Mouse (Mus musculus) ZHBTc4 (cell line): Measurements from ENCODE around the gene Heatr3.

Source experiments
- DNase-seq: peaks from one replicate; pipeline ENCODE4 v3.0.0-alpha.2; 2011; ENCODE audit warnings: low read depth, low spot score

Gene Heatr3

DNA sequence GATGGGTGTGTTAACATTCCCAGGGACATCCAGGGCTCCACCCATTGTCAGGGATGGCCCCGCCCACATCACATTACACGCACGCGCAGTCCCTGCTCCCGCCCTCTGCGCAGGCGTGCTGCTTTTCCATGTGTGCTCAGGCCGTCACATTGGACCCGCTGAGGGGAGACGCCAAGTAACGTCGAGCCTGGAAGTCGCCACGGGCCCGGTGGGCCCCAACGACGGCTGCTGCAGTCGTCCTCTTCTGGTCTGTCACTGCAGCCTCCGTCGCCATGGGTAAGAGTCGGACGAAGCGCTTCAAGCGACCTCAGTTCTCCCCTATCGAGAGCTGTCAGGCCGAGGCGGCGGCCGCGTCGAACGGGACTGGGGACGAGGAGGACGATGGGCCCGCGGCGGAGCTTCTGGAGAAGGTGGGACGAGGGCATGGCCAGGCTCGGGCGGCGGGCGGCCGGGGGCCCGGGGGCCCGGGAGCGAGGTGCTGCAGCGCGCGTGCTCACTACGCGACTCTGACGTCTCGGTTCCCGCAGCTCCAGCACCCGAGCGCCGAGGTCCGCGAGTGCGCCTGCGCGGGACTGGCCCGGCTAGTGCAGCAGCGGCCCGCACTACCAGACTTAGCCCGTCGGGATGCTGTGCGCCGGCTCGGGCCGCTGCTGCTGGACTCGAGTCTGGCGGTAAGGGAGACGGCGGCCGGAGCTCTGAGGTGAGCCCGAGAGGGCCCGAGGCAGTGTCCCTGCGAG lies at the start of gene Heatr3:
Gene Heatr3, plus strand, starts transcription at position 108 of the 737 bp plus-strand sequence.
- DNase-seq = peak; percentile 98

DNA sequence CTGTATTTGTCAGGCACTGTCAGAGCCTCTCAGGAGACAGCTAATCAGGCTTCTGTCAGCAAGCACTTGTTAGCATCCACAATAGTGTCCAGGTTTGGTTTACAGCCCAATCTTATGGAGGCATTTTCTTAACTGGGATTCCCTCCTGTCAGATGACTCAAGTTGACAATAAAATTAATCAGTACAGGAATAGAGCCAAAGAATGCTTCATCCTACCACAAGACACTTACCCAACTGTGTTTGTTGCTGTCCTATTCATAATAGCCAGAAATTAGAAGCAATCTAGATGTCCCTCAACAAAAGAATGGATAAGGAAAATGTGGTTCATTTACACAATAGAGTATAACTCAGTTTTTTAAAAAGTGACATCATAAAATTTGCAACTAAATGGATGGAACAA lies 49.6 kb upstream of the Heatr3 start:
- no peak for DNase-seq

DNA sequence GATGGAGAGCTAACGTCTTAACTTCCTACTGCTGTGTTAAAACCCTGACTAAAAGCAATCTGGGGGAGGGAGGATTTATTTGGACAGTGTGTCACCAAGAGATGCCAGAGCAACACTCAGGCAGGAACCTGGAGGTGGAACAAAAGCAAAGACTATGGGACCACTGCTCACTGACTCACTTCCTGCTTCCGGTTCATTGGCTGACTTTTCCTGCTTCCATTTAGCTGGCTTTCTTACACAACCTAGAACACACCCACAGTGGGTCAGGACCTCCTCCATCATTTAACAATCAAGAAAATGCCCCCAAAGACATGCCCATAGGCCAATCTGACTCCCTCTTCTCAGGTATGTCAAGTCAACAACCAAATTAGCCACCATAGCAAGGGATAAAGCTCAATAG lies 46.0 kb upstream of the Heatr3 start:
- no peak for DNase-seq

DNA sequence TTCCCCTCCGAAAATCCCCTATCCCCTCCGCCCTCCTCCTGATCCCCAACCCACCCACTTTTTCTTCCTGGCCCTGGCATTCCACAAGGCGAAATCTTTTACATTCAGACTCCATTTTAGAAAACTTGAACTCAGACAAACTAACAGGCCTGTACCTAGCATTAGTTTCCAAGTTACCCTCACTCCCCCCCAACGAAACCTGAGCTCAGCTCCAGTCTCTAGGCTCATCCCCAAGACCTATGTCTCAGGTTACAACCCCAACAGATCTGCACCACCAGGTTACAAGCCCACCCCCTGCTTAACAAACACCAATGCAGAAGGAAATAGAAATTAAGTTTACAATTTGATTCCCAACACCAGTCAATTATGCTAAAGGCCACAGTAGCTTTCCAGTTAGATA lies 44.3 kb upstream of the Heatr3 start:
- DNase-seq = no peak

DNA sequence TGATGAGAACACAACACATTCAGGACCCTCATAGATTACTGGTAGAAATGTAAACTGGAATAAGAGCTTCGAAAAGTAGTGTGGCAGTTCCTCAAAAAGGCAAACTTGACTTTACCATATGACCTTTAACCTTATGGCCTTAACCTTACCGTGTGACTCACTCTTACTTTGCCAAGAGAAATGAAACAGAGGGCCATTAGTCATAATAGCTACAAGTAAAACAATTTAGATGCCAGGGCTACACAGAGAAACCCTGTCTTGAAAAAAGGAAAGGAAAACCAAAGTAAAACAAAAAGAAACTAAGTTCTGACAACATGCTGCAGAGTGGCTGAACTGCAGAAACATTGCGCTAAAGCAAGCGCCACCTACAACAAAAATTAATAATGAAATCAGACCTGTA lies 38.8 kb upstream of the Heatr3 start:
- DNase-seq = no peak

DNA sequence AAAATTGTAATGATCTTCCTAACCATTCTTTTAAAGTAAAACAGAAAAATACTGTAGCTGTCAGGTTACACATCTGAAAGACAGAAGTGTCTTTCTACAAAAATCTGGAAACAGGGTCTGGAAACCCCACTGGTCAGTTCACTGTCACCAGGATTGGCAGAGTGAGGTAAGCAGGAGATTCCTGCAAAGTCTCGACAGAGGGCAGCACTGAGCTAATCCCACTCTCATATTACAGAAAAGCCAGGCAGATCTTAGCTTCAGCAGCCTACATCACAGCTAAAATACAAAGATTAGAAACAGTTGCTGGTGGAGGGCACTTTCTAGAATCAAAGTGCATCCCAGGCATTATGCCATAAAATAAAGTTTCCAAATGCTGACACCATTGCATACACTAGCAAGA lies 38.1 kb upstream of the Heatr3 start:
- DNase-seq = peak; percentile 71

DNA sequence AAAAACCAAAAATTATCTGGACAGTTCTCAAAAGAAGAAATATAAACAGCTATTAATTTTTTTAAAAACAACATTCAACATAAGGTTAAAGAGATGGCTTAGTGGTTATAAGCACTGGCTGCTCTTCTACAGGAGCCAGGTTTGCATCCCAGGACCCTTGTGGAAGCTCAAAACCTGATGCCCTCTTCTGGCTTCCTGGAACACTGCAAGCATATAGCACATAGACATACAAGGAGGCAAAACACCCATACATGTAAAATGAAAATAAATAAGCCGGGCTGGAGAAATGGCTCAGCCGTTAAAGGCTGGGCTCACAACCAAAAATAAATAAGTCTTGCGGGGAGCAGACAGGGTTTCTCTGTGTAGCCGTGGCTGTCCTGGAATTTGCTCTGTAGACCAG lies 28.4 kb upstream of the Heatr3 start:
- DNase-seq = peak; percentile 60

DNA sequence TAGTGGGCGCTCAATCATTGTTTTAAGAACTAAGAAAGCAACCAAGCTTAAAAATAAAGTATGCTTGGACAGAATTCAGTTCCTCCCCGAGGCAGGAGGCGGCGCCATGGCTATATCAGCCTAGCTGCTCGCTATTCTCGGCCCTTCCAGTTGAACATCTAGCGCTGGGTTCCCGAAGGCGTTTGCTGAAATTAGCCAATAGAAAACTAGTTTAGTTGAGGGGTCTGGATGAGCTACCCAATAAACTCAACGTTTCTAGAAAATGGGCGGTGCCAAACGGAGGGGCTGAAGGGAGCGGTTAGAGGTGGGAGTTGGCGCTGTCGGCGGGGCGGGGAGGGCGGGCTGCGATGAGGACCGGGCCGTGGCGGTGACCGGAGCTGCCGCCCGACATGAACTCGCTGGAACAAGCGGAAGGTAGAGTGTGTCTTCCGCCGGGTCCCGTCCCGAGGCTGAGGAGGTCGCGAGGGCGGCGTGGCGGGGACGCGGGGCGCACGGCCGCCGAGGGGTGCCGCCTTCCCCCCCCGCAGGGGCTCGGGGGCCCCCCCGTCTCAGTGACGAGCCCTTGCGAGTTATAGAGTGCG lies 19.1 kb upstream of the Heatr3 start, which contains the start of gene Cnep1r1:
Gene Cnep1r1, plus strand, starts transcription at position 314 of the 581 bp plus-strand sequence.
- DNase-seq = peak; percentile 98

DNA sequence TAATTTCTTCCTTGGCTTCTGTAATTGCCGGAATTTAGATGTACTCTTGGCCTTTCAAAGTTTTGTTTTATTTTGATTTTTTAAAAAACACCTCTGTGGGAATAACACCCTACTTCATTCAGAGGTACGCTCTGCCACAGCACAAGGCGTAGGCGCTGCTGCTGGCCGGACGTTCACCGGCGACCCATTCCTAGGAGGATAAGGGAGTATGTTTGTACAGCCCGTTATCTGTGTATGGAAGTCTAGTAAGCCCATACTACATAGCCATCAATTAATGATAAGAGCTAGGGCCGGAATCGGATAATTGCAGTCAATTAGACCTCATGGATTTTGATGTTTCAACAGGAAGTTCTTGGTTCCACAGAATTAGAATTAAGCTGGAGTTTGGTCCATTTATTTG lies 18.6 kb upstream of the Heatr3 start:
- DNase-seq = no peak

DNA sequence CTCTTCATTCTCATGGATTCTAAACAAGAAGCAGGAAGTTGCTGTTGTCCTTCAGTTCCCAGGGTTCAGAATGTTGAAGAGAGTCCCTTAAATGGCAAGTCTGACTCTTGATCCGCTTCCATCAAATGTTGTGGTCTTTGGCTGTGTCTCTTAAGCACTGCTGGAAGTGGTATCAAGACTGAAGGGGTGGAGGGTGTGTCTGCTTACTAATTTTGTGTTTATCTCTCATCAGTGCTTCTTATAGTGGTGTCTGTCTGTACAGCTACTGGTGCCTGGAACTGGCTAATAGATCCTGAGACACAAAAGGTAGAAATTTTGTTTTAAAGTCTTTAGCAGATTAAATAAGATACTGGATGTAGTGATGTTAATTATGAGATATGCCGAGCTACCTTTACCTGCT lies 12.8 kb upstream of the Heatr3 start:
- DNase-seq = no peak

DNA sequence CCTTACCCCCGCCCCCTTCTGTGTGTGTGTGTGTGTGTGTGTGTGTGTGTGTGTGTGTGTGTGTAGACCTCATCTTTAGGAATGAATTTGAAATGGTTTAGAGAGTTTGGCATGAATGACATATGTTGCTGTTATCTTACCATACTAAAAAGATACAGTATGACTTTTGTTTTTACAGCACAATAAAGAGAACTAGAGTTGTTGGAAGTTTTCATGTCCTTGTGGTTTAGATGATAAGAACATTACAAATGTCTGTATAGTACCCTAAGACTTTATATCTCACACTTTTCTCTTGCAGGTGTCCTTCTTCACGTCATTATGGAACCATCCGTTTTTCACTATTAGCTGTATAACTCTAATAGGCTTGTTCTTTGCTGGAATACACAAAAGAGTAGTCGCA lies 8.3 kb upstream of the Heatr3 start:
- DNase-seq = no peak

DNA sequence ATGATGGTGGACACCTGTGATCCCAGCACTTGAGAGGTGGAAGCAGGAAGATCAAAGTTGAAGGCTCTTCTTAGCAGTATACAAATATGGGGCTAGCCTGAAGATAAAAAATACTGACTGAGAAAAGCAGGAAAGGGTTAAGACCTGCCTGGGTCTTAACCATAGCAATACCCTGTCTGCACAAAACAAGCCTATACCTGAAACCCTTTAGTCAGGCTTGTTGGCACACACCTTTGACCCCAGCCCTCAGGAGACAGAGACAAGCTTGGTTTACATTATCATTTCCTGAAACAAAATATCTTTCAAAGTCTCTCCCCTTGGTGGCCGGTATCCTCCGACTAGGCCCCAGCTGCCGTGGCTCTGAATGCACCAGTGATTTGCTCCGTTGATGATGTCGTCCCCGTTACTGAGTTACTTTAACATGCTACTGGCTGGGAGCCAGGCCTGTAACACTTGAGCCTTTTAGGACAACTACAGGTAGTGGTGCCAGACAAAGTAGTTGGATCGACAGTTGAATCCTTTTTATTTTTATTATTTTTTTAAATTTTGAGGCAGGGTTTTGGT lies 6.8 kb upstream of the Heatr3 start:
- no peak for DNase-seq

DNA sequence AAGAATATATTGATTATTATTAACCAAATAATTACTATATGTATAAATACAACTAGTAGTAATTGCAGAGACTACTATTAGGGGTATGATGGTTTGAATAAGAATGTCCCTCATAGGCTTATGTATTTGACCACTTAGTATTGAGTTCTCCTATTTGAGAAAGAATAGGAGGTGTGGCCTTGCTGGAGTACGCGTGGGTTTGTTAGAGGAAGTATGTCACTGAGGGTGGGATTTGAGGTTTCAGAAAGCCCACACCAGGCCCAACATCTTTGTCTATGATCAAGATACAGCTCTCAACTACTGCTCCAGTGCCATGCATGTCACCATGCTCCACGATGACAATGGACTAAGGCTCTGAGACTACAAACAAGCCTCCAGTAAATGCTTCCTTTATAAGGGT lies 1.6 kb downstream of the Heatr3 start:
- DNase-seq = peak; percentile 42

DNA sequence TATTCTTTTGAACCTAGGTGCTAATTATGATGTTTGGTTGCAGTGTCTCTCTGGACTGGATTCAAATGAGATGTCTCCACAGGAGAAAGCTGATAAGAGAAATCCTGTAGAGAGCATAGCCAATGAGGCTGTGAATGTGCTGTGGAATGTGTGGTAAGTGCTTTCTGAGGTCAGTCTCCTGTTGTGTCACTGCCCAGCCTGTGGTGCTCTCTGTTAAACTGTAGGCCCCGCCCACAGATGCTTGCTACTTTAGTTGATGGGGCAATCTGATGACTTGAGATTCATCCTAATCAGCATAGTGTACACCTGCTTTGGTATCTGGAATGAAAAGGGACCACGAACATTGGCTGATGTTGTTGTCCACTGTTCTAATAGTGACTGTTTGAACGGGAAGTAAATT lies 4.0 kb downstream of the Heatr3 start:
- peak; percentile 57 for DNase-seq

DNA sequence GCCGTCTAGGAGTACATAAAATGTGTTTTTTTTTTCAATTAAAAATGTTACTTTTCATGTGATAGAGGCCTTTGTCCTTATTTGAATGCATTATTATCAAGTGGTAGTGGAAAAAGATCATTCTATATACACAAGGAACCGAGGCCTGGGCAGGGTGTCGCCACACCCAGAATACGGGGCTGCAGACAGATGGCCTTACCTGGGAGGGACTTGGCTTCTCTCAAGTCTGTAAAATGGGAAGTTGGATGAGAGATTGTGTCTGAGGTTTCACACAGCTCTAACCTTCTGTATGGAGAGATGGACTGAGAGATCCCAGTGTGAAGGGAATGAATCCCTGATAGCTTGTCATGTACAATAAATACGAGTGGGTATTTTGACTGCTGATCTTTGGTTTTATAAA lies 6.4 kb downstream of the Heatr3 start:
- DNase-seq = no peak

DNA sequence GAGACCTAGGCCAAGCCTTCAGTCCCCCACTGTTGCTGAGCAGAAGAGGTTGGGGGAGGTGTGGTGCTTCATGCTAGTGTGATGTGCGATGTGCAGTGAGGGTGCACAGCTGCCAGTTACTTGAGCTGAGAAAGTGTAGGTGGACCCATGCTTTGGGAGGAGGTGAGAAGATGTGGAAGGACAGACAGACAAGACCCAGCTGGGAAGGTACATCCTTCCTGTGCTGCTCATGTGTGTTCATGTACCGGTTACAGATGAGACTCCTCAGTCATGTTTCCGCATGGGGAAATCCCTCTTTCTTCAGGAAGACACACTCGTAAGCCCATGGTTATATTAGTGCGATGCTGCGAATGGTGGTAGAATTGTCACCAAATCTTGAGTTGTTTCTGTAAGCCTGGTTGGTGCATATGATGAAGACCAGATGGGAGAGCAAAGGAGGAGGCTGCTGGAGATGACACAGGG lies 13.3 kb downstream of the Heatr3 start:
- DNase-seq = no peak

DNA sequence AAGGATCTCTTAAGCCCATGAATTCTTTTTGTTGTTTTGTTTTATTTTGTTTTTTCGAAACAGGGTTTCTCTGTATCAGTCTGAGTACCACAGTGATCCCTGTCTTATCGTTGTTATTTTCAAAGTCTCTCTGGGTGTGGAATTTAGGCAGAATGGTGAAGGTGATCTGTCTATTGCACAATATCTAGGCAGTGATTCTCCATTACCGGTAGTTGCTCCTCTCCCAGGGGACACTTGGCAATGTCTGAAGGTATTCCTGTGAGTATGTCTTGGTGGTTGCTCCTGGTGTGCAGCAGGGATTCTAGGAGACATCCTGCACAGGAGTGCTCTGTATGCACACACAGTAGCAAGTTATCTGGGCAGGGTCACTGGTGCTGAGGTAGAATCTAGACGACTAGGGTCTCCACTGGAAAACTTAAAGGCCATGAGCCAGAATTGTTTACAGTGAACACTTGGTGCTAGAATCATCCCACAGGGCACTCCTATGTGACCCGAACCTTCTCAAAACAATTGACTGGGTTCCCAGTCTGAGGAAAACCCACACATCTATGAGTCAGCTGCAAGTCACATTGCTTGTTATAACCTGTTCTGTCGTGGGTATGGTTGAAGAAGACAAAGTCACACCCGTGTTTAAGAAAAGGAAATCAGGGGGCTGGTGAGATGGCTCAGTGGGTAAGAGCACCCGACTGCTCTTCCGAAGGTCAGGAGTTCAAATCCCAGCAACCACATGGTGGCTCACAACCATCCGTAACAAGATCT lies 22.8 kb downstream of the Heatr3 start:
- no peak for DNase-seq

DNA sequence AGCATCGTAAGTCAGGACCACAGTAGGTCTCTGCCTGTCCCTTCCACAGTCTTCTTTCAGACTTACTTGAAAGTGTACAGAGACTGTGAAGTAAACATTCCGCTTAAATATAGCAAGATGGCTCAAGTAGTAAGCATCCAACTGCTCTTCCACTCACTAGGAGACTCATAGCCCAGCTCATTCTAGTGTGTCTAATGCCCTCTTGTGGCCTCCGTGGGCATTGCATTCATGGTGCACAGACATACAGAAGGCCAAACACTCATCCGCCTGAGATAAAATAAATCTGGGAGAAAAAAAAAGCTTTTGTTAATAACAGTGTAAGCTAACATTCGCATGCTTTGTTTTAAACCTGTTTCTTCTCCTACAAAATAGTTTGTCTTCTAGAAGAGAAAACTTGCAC lies 23.8 kb downstream of the Heatr3 start:
- DNase-seq = peak; percentile 84

DNA sequence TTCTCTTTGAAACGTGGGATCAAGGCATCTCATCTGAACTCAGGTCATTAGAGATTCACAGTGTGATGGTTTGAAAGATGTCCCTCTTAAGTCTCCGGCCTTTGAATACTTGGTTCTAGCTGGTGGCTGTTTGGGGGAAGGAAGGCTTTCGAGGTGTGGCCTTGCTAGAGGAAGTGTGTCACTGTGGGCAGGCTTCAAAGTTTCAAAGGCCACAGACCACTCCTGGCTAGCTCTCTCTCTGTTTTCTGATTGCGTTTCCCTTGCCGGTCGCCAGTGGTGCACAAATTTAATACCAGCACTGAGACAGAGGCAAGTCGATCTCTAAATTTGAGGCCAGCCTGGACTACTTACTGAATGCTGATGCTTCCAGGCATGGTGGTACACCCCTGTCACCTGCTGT lies 37.6 kb downstream of the Heatr3 start:
- no peak for DNase-seq

DNA sequence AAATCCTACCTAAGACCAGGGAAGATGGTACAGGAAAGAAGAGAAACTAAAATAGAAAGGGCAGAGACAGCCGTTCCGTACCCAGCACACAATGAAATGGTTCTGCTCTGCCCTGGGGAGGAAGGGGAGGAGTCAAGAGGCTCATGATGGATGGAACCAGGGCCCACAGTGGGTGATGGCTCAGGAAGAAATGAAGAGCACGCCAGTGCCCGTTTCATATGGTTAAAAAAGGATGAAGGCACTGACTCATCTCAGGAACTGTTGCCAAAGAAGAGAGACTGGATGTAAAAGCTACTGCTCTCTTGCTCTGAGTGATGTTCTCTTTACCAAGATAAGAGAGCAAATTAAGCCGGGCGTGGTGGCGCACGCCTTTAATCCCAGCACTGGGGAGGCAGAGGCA lies 39.6 kb downstream of the Heatr3 start:
- DNase-seq = peak; percentile 25

DNA sequence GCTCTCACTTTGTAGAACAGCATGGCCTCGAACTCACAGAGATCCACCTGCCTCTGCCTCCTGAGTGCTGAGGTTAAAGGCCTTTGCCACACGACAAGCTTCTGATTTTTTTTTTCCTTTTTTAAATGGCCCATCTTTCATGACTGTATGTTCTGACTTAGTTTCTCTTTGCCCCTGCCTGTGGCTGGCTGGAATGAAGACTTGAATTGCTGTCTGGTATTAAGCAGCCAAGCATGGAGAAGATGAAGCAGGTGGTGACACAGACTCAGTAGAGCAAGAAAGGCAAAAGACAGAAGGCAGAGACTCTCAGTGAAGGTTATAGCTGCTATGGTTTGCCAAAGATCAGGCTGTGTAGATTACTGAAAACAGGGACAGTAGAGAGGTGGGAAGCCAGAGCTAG lies 45.5 kb downstream of the Heatr3 start:
- no peak for DNase-seq

DNA sequence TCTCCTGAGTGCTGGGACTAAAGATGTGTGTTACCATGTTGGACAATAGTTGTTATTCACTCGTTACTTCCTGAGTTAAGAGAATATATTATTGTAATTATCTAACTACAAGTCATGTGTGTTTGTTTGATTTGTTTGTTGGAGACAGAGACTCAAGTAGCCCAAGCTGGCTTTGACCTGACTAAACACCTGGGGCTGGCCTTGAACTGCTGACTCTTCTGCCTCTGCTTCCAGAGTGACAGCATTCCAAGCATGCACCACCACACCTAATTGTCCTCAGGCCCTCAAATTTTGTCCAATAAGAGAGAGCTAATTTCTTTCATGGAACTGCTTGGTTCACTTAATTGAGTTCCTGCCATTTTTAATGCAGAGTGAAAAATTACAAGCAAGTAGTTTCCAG lies 47.3 kb downstream of the Heatr3 start:
- DNase-seq = no peak
